Mouse (Mus musculus): ENCODE data around the gene Acox2.

DNA sequence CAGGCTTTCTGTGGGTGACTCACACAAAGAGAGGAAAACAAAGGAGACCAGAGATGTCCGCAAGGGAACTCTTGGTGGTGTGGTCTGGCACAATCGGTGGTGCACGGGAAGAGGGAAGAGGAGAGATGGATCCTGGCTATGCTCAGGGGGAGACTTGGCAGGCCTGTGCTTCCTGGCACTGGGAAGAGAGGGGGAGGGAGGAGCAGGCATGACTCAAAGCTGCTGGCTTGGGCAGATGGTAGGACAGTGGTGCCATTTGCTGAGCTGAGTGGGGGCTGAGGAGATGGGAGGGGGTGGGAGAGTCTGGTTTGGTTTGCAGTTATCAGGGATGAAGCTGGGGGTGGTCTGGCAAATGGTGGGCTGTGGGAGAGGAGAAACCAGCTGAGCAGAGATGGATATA is 50.3 kb downstream of the Acox2 start:
- TF ChIP-seq TAL1 (IDR thresholded peaks at IDR 0.05; ENCODE audit: low read length): no peak
- TF ChIP-seq GATA1 (IDR thresholded peaks at IDR 0.05; ENCODE audit: low read length): no peak
